Mouse (Mus musculus) CH12.LX (cell line): ENCODE results near the gene Scamp2. TPM values are rescaled to one million over a fixed set of nuclear protein-coding genes. Genes with fewer than 3 reads are reported as not detected.

Experiments used
- DNase-seq: peaks from one replicate; pipeline ENCODE4 v3.0.0-alpha.2; 2013; ENCODE audit errors: extremely low read depth
- H3K27ac ChIP-seq: 2 replicates; pipeline ENCODE4 v1.5.1; 2012; ENCODE audit warnings: low read depth, mild to moderate bottlenecking, control low read depth, moderate library complexity; ENCODE audit not compliant: insufficient read depth
- H3K27me3 ChIP-seq: replicated peaks from 2 replicates; pipeline ENCODE3; 2012; ENCODE audit warnings: inconsistent platforms
- H3K36me3 ChIP-seq, 2 experiments: replicated peaks in 1 of 2; 2 replicates each; pipeline versions ENCODE3 to v1.6.1; 2012; ENCODE audit warnings: inconsistent platforms in 1 of 2, low read length in 1 of 2, mild to moderate bottlenecking in 1 of 2, mixed read lengths in 1 of 2, moderate library complexity in 1 of 2; ENCODE audit not compliant: control insufficient read depth in 1 of 2, insufficient read depth in 1 of 2
- H3K4me1 ChIP-seq, 2 experiments: 2 replicates each; pipeline ENCODE4 v1.6.1; 2012; ENCODE audit warnings: inconsistent platforms in 1 of 2, moderate library complexity in 1 of 2; ENCODE audit not compliant: insufficient read depth in 2 of 2, control insufficient read depth in 1 of 2
- H3K4me2 ChIP-seq: 2 replicates; pipeline ENCODE4 v1.6.1; 2012; ENCODE audit warnings: low read depth, mild to moderate bottlenecking, control low read depth; ENCODE audit not compliant: poor library complexity, insufficient read depth, severe bottlenecking
- H3K4me3 ChIP-seq, 3 experiments: fragments of 150-350 bp in 1 of 3; sonication (generic) in 1 of 3; replicated peaks in 1 of 3; 2 replicates each; pipeline versions ENCODE3 to v1.5.1; 2011 to 2012; ENCODE audit warnings: low read depth in 2 of 3, low read length in 2 of 3, mild to moderate bottlenecking in 2 of 3, moderate library complexity in 2 of 3, control low read depth in 1 of 3, improper control_type of control experiment in 1 of 3, inconsistent platforms in 1 of 3, mixed read lengths in 1 of 3; ENCODE audit not compliant: poor library complexity in 1 of 3
- H3K79me2 ChIP-seq: replicated peaks from 2 replicates; pipeline ENCODE4 v1.6.1; 2012; ENCODE audit warnings: mild to moderate bottlenecking, moderate library complexity; ENCODE audit not compliant: control insufficient read depth, poor library complexity, insufficient read depth, severe bottlenecking; ENCODE audit errors: extremely low read depth
- H3K9ac ChIP-seq: 2 replicates; pipeline ENCODE4 v1.6.1; 2012; ENCODE audit warnings: low read depth, mild to moderate bottlenecking, control low read depth, moderate library complexity; ENCODE audit not compliant: insufficient read depth
- H3K9me3 ChIP-seq: replicated peaks from 2 replicates; pipeline ENCODE3; 2012; ENCODE audit warnings: low read length, inconsistent platforms, mixed read lengths
- E2F4 ChIP-seq: IDR thresholded peaks from 2 replicates; pipeline ENCODE4 v1.6.1; 2011; ENCODE audit warnings: low read depth, low read length, improper control_type of control experiment; ENCODE audit not compliant: insufficient replicate concordance
- ELF1 ChIP-seq: IDR thresholded peaks from 2 replicates; pipeline ENCODE4 v1.6.1; 2014; ENCODE audit warnings: low read depth, mild to moderate bottlenecking, inconsistent platforms, low read length, improper control_type of control experiment
- EP300 ChIP-seq: IDR thresholded peaks from 2 replicates; pipeline ENCODE4 v1.6.1; 2011; ENCODE audit warnings: low read length, improper control_type of control experiment
- ETS1 ChIP-seq: conservative IDR thresholded peaks from 2 replicates; pipeline ENCODE4 v1.6.1; 2012; ENCODE audit warnings: low read depth, mild to moderate bottlenecking, inconsistent platforms, low read length, improper control_type of control experiment, moderate library complexity
- GABPA ChIP-seq: IDR thresholded peaks from 2 replicates; pipeline ENCODE4 v1.6.1; 2012; ENCODE audit warnings: low read depth, low read length, improper control_type of control experiment, inconsistent platforms; ENCODE audit not compliant: insufficient replicate concordance
- HCFC1 ChIP-seq: IDR thresholded peaks from 2 replicates; pipeline ENCODE4 v1.6.1; 2012; ENCODE audit warnings: low read depth, mild to moderate bottlenecking, inconsistent platforms, low read length, improper control_type of control experiment
- IRF4 ChIP-seq: IDR thresholded peaks from 2 replicates; pipeline ENCODE4 v1.6.1; 2014; ENCODE audit warnings: low read depth, mild to moderate bottlenecking, inconsistent platforms, low read length, improper control_type of control experiment
- JUN ChIP-seq: IDR thresholded peaks from 2 replicates; pipeline ENCODE4 v1.6.1; 2011; ENCODE audit warnings: low read depth, mild to moderate bottlenecking, low read length, improper control_type of control experiment, moderate library complexity; ENCODE audit not compliant: insufficient read depth
- JUND ChIP-seq: conservative IDR thresholded peaks from 2 replicates; pipeline ENCODE4 v1.6.1; 2011; ENCODE audit warnings: low read depth, low read length, improper control_type of control experiment
- KAT2A ChIP-seq: IDR thresholded peaks from 2 replicates; pipeline ENCODE4 v1.6.1; 2012; ENCODE audit warnings: low read length, improper control_type of control experiment, inconsistent platforms; ENCODE audit not compliant: insufficient replicate concordance
- MEF2A ChIP-seq: IDR thresholded peaks from 2 replicates; pipeline ENCODE4 v1.6.1; 2014; ENCODE audit warnings: low read depth, mild to moderate bottlenecking, inconsistent platforms, low read length, improper control_type of control experiment, borderline replicate concordance
- MYC ChIP-seq: IDR thresholded peaks from 2 replicates; pipeline ENCODE4 v1.6.1; 2011; ENCODE audit warnings: low read depth, mild to moderate bottlenecking, improper control_type of control experiment, low read length
- NELFE ChIP-seq: IDR thresholded peaks from 2 replicates; pipeline ENCODE4 v1.6.1; 2011; ENCODE audit warnings: low read depth, low read length, improper control_type of control experiment
- NRF1 ChIP-seq: IDR thresholded peaks from 2 replicates; pipeline ENCODE4 v1.6.1; 2014; ENCODE audit warnings: low read depth, mild to moderate bottlenecking, inconsistent platforms, low read length, improper control_type of control experiment, moderate library complexity
- PAX5 ChIP-seq: IDR thresholded peaks from 2 replicates; pipeline ENCODE4 v1.6.1; 2012; ENCODE audit warnings: low read length, inconsistent platforms, mixed read lengths
- POLR2A ChIP-seq: IDR thresholded peaks from 2 replicates; pipeline ENCODE4 v1.6.1; 2011; ENCODE audit warnings: low read depth, mild to moderate bottlenecking, improper control_type of control experiment, low read length
- RAD21 ChIP-seq: IDR thresholded peaks from 2 replicates; pipeline ENCODE4 v1.6.1; 2011; ENCODE audit warnings: low read depth, mild to moderate bottlenecking, low read length, improper control_type of control experiment, moderate library complexity
- SMC3 ChIP-seq: IDR thresholded peaks from 2 replicates; pipeline ENCODE4 v1.6.1; 2011; ENCODE audit warnings: low read depth, low read length, improper control_type of control experiment
- TBP ChIP-seq: conservative IDR thresholded peaks from 2 replicates; pipeline ENCODE4 v1.6.1; 2011; ENCODE audit warnings: low read depth, low read length, improper control_type of control experiment
- UBTF ChIP-seq: IDR thresholded peaks from 2 replicates; pipeline ENCODE4 v1.6.1; 2012; ENCODE audit warnings: low read depth, mild to moderate bottlenecking, inconsistent platforms, low read length, improper control_type of control experiment, moderate library complexity
- USF1 ChIP-seq: IDR thresholded peaks from 2 replicates; pipeline ENCODE4 v1.6.1; 2014; ENCODE audit warnings: low read depth, mild to moderate bottlenecking, inconsistent platforms, low read length, improper control_type of control experiment
- ZC3H11A ChIP-seq: IDR thresholded peaks from 2 replicates; pipeline ENCODE4 v1.6.1; 2012; ENCODE audit warnings: low read depth, mild to moderate bottlenecking, inconsistent platforms, low read length, improper control_type of control experiment
- ZKSCAN1 ChIP-seq: IDR thresholded peaks from 2 replicates; pipeline ENCODE4 v1.6.1; 2012; ENCODE audit warnings: low read depth, inconsistent platforms, low read length, improper control_type of control experiment, borderline replicate concordance
- ZNF384 ChIP-seq: IDR thresholded peaks from 2 replicates; pipeline ENCODE4 v1.6.1; 2012; ENCODE audit warnings: low read depth, low read length, improper control_type of control experiment, inconsistent platforms
- dilution Hi-C: fragments of 300-500 bp; cut with MboI; formaldehyde crosslinking; loops from 2 replicates; pipeline ENCODE4 v1.14.3; 2020; ENCODE audit warnings: low sequenced_read_pairs; ENCODE audit not compliant: extremely low pct_unique_long_range_greater_than_20kb, extremely low pct_ligation_motif_present
- in situ Hi-C: fragments of 300-500 bp; cut with MboI; formaldehyde crosslinking; loops from 3 replicates; pipeline ENCODE4 v1.14.3; 2019; ENCODE audit warnings: low sequenced_read_pairs, low pct_ligation_motif_present, low pct_unique_long_range_greater_than_20kb, mixed read lengths
- polyA plus RNA-seq: library from polyadenylated mRNA; unstranded; fragments of >175 nt; gene quantifications from 2 replicates; pipeline ENCODE4 v1.2.1, GENCODE M21; 2012; ENCODE audit warnings: low read depth; ENCODE audit not compliant: insufficient read length
- total RNA-seq, 2 experiments: library from RNA; depleted of rRNA; stranded (reverse); fragments of 300-350 nt in 1 of 2; fragments of >200 nt in 1 of 2; gene quantifications; 2 replicates each; pipeline ENCODE4 v1.2.3; 2012 to 2014

Scamp2 gene
- total and polyA plus RNA-seq, 3 experiments: 46.4 to 91.6 (median 52.2) TPM

- TF ChIP-seq POLR2A: no peak
- TF ChIP-seq ETS1: no peak
- no peak for TF ChIP-seq JUND
- DNase-seq: no peak
- no peaks in the 10 kb centered on the region for H3K79me2 ChIP-seq
- in situ Hi-C loops: no loop called here
- peaks cover 32 to 51% of the 10 kb centered on the region in 2 experiments for H3K36me3 ChIP-seq
- H3K4me3 ChIP-seq: no peak overlapping the region
- no peak overlapping the region for H3K4me2 ChIP-seq
- H3K27ac ChIP-seq: no peak overlapping the region
- dilution Hi-C loops: no loop called here
- H3K9me3 ChIP-seq: no peaks in the 10 kb centered on the region
- peaks cover 6 to 10% of the 10 kb centered on the region in 2 experiments for H3K4me1 ChIP-seq
- H3K27me3 ChIP-seq: no peaks in the 10 kb centered on the region
- no peak overlapping the region for H3K9ac ChIP-seq
Observed at GRCm38 (mm10) chr9:57597265-57597664, 36.5 kb downstream of the Scamp2 start.

GRCm38 (mm10) chr9:57597929-57598382, 37.2 kb downstream of the Scamp2 start:
- dilution Hi-C loops: no loop called here

GRCm38 (mm10) chr9:57598851-57599563, 38.3 kb downstream of the Scamp2 start:
- no peaks in the 10 kb centered on the region for H3K79me2 ChIP-seq
- no peak overlapping the region for H3K4me2 ChIP-seq
- TF ChIP-seq ELF1 (no peak), GABPA (no peak), POLR2A (no peak), NELFE (no peak), ZNF384 (no peak), RAD21 (no peak), JUN (no peak), HCFC1 (no peak), MYC (no peak), UBTF (no peak), EP300 (no peak), ETS1 (no peak), USF1 (no peak), TBP (no peak), JUND (no peak)
- TF ChIP-seq, all 38 proteins: peak for 0
- in situ Hi-C loops: no loop called here
- Histone ChIP-seq H3K27me3 (no peaks in the 10 kb centered on the region), H3K36me3 (peaks cover 15 to 33% of the 10 kb centered on the region in 2 experiments), H3K9me3 (no peaks in the 10 kb centered on the region), H3K4me1 (peaks cover 6 to 10% of the 10 kb centered on the region in 2 experiments), H3K27ac (no peak overlapping the region), H3K4me3 (no peak overlapping the region), H3K9ac (no peak overlapping the region)
- no peak for DNase-seq
- dilution Hi-C loops: no loop called here

More at GRCm38 (mm10) chr9:57597929-57598382, 37.2 kb downstream of the Scamp2 start:
- TF ChIP-seq ETS1 (no peak), E2F4 (no peak), NRF1 (no peak), IRF4 (no peak), MEF2A (no peak), PAX5 (no peak), RAD21 (no peak), ZKSCAN1 (no peak), KAT2A (no peak), HCFC1 (no peak), SMC3 (no peak), ZC3H11A (no peak), USF1 (no peak), UBTF (no peak), GABPA (no peak)
- TF ChIP-seq, all 38 proteins: peak for 0
- Histone ChIP-seq H3K4me2 (no peak overlapping the region), H3K4me3 (no peak overlapping the region), H3K27me3 (no peaks in the 10 kb centered on the region), H3K27ac (no peak overlapping the region), H3K36me3 (peaks cover 25 to 44% of the 10 kb centered on the region in 2 experiments), H3K79me2 (no peaks in the 10 kb centered on the region), H3K9me3 (no peaks in the 10 kb centered on the region), H3K9ac (no peak overlapping the region), H3K4me1 (peaks cover 6 to 10% of the 10 kb centered on the region in 2 experiments)
- in situ Hi-C loops: no loop called here
- DNase-seq: no peak
